Mouse (Mus musculus) liver, embryonic 14.5 days (tissue): ENCODE data around the gene Mkrn3.

ENCODE experiments used
- CTCF ChIP-seq: IDR thresholded peaks from 2 replicates; pipeline ENCODE4 v1.5.1; 2016; ENCODE audit warnings: antibody characterized with exemption, low read depth, control low read depth
- EP300 ChIP-seq: IDR thresholded peaks from 2 replicates; pipeline ENCODE4 v1.6.1; 2016; ENCODE audit warnings: antibody characterized with exemption, low read depth

DNA sequence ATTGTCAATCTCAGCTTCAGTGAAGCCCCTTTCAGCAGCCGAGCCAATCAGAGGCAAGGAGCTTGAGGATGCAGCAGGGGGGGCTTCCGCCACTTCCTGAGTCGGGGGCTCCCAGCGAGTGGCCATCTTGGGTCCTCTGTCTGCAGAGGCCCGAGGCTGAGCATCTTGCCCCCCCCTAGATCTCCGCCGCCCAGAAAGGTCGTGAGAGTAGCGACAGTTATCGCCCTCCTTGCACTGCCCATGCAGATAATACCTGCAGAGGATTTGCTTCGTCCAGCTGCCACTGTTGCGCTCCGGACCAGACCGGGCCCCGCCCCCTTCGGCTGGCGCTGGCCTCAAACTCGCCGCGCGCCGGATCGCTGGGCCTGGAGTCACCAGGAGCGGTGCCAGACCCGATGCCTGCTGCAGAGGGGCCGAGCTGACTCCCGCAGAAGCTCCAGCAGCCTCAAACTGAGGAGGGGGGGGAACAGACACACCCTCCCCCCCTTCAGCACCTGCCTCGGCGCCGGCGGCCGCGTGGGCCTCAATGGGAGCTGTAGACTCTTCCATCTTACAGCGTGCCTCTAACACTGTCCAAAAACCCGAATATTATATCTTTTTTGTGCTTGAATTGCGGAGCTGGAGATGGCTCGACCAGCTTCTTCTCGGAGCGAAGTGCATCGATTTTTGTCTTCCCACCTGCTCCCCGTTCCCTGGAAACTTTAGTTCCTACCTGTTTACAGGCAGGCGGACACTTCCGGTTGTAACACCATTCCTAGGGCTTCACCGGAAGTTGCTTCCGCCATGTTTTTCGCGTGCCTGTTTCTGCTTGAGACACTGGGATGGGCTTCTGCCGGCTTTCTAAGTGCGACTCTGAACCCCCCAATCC is at the start of gene Mkrn3:
- no peak for TF ChIP-seq CTCF
- no peak for TF ChIP-seq EP300
